Mouse (Mus musculus) heart, adult 11 months (tissue): ENCODE measurements at regions not wholly inside any gene's neighbourhood (a gene's known extent, or its start where the extent isn't known, plus 50 kb on each side); places are given as distances from the start of the nearest gene placed in this dataset.
"Not testable (repeated sequence)": the region's sequence is repeated elsewhere in the genome, so short reads cannot be mapped to it uniquely, and the experiment has no call there.

Experiments used
- DNase-seq: peaks from one replicate; pipeline ENCODE4 v3.0.0; 2022

GRCm38 (mm10) chr7:129689464-129689863 is 97.8 kb downstream of the Wdr11 start:
- peak; percentile 73 for DNase-seq

- DNase-seq, result peak; percentile 84
Measured at GRCm38 (mm10) chr7:129690868-129691267, 99.2 kb downstream of the Wdr11 start.

GRCm38 (mm10) chr7:129691619-129692071 is 100.0 kb downstream of the Wdr11 start:
- DNase-seq, result peak; percentile 55

- DNase-seq, result peak; percentile 79
Measured at GRCm38 (mm10) chr7:129693635-129694034, 102.0 kb downstream of the Wdr11 start.

GRCm38 (mm10) chr7:129694168-129694567 is 102.5 kb downstream of the Wdr11 start:
- DNase-seq, result no peak

GRCm38 (mm10) chr7:129699931-129700570 is 108.4 kb downstream of the Wdr11 start:
- DNase-seq, result peak; percentile 74

GRCm38 (mm10) chr7:129727559-129727958 is 135.9 kb downstream of the Wdr11 start:
- no peak for DNase-seq

GRCm38 (mm10) chr7:129729709-129730238 is 138.1 kb downstream of the Wdr11 start:
- DNase-seq, result peak; percentile 37

GRCm38 (mm10) chr7:129730785-129731352 is 139.2 kb downstream of the Wdr11 start:
- peak; percentile 25 for DNase-seq

- DNase-seq, result peak; percentile 73
Measured at GRCm38 (mm10) chr7:129742657-129743056, 151.0 kb downstream of the Wdr11 start.

GRCm38 (mm10) chr7:129743955-129744666 is 152.4 kb downstream of the Wdr11 start:
- peak; percentile 74 for DNase-seq

GRCm38 (mm10) chr7:129746639-129747038 is 155.0 kb downstream of the Wdr11 start:
- DNase-seq, result peak; percentile 89

GRCm38 (mm10) chr7:129750936-129751335 is 159.3 kb downstream of the Wdr11 start:
- DNase-seq, result no peak

GRCm38 (mm10) chr7:129754737-129755136 is 163.1 kb downstream of the Wdr11 start:
- peak; percentile 66 for DNase-seq

- DNase-seq, result peak; percentile 89
Measured at GRCm38 (mm10) chr7:129756138-129756537, 164.5 kb downstream of the Wdr11 start.

GRCm38 (mm10) chr7:129759848-129760247 is 168.2 kb downstream of the Wdr11 start:
- peak; percentile 94 for DNase-seq

GRCm38 (mm10) chr7:129760386-129760785 is 168.7 kb downstream of the Wdr11 start:
- DNase-seq, result peak; percentile 67

- peak; percentile 41 for DNase-seq
Measured at GRCm38 (mm10) chr7:129763754-129764153, 172.1 kb downstream of the Wdr11 start.

- peak; percentile 56 for DNase-seq
Measured at GRCm38 (mm10) chr7:129764456-129764970, 172.8 kb downstream of the Wdr11 start.

- peak; percentile 55 for DNase-seq
Measured at GRCm38 (mm10) chr7:129765681-129766080, 174.0 kb downstream of the Wdr11 start.

- peak; percentile 73 for DNase-seq
Measured at GRCm38 (mm10) chr7:129766087-129766834, 174.6 kb downstream of the Wdr11 start.

- DNase-seq, result not testable (repeated sequence)
Measured at GRCm38 (mm10) chr7:129769673-129770072, 178.0 kb downstream of the Wdr11 start.

- DNase-seq, result peak; percentile 64
Measured at GRCm38 (mm10) chr7:129771876-129772275, 180.2 kb downstream of the Wdr11 start.
